Mouse (Mus musculus) inflammation-experienced regulatory T-cells, adult 6 months (primary cell): Measurements from ENCODE around the gene Gins2. TPM values are rescaled to one million over a fixed set of nuclear protein-coding genes. Genes with fewer than 3 reads are reported as not detected.

ENCODE experiments used
- ATAC-seq: one replicate; pipeline ENCODE4 v1.8.0; 2017
- polyA plus RNA-seq, 3 experiments: library from polyadenylated mRNA; unstranded; fragments of 100-300 nt; shearing (Covaris generic); gene quantifications; one replicate each; pipeline ENCODE4 v1.2.1; 2017

Gene Gins2
- polyA plus RNA-seq, 3 experiments from 2014 or later: 9.6 to 54.3 (median 13.6) TPM

- peak; percentile 83 for ATAC-seq
Measured at GRCm38 (mm10) chr8:120544155-120544554, 44.9 kb downstream of the Gins2 start.

DNA sequence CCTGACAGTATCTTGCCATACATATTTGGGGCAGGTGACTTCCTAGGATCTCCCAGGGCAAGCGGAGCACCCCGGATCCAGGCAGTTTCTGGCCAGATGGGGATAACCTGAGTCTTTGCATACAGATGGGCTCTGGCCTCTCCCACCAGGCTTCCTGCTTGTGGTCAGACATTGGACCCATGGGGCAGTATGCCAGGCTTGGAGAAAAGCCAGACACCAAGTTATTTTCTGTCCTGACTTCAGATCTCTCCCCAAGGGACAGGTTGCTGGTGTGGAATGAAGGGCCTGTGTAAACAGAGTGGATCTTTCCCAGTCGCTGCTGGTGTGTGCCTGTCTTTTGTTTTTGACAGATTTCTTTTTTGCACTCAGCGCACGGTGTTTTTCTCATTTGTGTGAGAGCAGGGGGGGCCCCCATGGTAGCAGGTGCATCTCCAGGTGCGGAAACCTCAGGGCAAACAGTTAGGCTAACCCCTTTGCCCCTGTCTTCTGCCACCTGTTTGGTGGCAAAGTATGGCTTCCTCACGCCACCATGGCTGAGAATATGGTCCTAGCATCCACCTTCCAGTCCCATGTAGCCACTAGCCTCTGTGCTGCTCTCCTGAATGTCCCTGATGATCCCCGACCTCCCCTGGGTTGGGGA is 45.6 kb downstream of the Gins2 start:
- no peak for ATAC-seq

GRCm38 (mm10) chr8:120542995-120543394 is 46.1 kb downstream of the Gins2 start:
- no peak for ATAC-seq

- no peak for ATAC-seq
Measured at GRCm38 (mm10) chr8:120539775-120540625, 49.1 kb downstream of the Gins2 start.

- ATAC-seq: no peak
Measured at GRCm38 (mm10) chr8:120539381-120539774, 49.7 kb downstream of the Gins2 start.

- ATAC-seq: peak; percentile 81
Measured at GRCm38 (mm10) chr8:120538397-120539240, 50.5 kb downstream of the Gins2 start.

- no peak for ATAC-seq
Measured at GRCm38 (mm10) chr8:120537818-120538396, 51.2 kb downstream of the Gins2 start.

- peak; percentile 54 for ATAC-seq
Measured at GRCm38 (mm10) chr8:120537207-120537817, 51.8 kb downstream of the Gins2 start.

DNA sequence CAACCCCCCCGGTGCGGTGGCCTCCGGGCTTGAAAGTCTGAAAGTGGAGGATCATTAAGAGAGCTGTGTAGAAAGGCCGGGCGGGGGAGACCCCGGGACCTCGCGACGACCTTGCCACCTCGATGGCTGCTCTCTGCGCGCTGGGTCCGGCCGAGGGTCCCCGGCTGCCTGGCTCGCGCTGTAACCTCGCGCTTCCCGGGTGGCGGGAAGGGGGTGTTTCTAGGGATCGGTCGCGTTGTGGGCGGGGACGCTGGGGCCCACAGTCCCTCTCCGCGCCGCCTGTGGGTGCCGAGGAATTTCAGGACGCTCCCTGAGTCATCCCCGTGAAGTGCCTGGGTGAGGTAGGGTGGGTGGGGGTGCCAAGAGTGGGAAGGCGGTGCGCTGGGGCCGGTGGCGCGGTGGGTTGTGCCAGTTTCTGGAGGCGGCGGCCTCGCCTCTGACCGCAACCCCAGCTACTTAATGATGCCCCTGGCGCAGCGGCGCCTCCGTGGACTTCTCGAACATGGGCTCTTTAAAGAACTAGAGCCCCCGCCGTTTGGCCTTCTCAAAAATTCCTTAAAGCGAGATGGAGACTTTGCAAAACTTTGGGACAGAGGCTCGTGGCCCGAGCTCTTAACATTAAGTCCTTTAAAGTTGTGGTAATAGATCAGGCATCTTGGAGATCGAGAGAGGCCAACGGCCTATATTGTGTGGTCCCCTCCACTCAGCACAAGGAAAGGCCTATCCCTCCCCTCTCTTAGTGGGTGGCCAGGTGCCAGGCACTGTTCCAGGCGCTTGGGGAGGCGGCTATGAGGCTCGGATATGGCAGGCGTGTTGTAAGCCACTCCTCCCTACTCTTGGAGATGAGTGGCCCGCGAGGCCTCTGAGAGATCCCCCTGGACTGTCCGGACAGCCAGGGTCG is 52.5 kb downstream of the Gins2 start:
- peak; percentile 16 for ATAC-seq

DNA sequence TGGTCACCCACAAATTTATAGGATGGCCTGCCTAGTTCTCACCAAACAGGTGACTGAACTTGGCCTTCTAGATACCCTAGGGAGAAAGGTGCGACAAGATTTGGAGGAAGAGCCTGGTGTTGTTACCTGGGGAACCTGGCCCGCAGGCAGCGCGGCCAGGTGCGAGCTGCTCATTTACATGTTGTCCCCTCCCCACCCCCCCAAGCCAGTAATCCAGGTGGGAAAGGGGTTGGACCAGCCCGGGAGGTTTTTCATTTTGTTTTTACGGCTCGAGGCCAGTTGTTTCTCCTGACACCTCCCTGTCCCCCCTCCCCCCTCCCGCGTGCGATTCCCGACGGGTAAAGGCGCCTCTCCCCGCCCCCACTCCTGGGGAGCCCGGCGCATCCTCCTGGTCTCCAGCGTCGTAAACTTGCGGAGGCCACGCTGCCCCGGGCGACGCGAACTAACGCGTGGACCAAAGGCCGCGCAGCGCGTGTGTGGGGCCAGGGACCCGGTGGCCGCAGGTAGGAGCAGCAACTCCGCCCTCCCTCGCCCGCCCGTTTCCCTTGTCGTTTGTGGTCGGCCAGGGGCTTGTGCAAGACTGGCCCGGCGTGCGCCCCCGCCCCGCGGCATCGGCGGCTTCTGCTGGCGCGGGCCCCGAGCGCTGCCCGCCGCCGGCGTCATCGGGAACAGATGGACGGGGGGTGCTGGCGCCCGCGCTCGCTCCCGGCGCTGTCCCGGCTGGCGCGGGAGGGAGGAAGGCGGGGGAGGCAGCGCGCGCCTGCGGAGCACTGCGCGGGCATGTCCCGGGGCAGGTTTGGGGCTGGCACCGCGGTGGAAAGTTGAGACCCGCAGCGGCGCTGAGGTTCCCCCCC is 53.4 kb downstream of the Gins2 start:
- no peak for ATAC-seq

GRCm38 (mm10) chr8:120534504-120535368 is 54.4 kb downstream of the Gins2 start:
- no peak for ATAC-seq

DNA sequence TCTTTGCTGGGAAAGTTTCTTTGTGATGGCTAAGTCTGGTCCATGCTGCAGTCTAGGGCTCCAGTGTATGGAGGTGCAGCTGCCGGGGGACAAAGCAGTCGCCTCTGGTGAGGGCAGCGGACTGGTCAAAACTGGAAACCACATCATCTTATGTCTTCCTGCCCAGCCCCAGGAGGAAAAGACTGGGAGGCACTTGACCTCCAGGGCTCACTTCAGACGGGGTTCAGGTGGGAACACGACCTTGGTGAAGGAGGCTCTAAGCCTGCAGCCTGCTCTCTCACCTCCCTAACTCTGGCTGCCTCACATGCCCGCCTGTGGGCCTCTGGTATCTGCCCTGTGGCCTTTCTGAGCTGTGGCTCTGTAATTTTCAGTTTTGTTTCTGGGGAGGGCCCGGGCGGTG is 55.0 kb downstream of the Gins2 start:
- no peak for ATAC-seq

DNA sequence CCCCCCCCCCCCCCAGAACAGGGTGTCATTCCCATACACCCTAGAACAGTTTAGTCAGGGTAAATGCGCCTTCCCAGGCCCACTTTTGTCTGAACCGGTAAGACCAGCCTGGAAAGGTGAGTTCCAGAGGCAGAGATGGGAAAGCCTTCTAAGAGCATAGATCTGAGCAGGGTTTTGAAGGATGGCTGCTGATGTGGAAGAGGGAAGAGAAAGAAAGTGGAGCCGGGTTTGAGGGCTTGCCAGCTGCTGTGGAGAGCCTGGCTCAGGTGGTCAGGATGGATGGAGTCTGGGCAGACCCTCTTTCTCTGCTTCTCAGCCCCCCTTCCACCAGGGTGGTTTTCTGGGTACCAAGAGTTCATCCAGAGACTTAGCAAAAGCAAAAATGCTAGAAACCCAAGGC is 55.7 kb downstream of the Gins2 start:
- ATAC-seq: no peak

- ATAC-seq: no peak
Measured at GRCm38 (mm10) chr8:120532517-120533215, 56.4 kb downstream of the Gins2 start.

GRCm38 (mm10) chr8:120531775-120532516 is 57.2 kb downstream of the Gins2 start:
- no peak for ATAC-seq

DNA sequence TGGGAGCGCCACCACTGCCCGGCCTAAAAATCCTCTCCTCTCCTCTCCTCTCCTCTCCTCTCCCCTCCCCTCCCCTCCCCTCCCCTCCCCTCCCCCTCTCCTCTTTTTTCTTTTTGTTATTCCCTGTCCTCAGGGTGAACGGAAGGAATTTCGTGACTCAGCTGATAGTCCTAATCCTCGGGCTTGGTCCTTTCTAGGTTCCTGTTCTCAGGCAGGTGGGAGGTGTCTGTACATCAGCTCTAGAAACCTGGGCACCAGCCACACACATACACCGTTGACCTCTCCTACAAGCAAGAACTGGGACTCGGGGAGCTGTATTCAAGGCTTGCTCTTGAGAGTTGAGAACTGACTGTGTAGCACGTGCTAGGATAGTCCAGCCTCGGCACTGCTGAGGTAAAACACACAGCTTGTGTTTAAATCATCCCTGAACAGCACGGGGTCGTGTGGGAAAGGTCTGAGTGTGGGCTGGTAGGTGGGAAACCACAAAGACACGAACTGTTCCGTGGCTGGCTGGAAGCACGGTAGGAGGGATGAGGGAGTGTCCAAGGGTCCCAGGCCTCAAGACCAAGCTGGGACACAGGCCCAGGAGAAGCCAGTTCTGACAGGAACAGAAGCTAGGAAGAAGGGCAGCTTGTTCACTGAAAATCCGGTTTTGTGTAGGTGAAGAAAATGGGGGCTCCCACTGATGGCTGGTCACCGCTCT is 58.0 kb downstream of the Gins2 start:
- ATAC-seq: no peak

DNA sequence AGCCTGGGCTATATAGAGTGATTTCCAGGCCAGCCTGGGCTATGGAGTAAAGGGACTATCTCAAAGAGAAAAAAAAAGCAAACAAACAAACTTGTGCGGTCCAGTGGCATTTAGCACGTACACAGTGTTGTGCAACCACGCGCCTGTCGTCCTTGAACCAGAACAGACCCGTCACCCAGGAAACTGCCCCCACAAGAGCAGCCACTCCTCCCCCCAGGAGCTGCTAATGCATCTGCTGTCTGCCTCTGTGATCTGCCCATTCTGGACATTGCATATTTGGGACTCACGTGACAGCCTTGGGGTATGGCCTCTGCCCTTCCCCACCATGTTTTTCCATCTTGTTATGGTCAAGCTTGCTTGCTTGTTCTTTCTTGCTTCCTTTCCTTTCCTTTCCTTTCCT is 59.9 kb downstream of the Gins2 start:
- ATAC-seq: no peak
